Mouse (Mus musculus) ES-E14 (cell line): Measurements from ENCODE around the gene Tkt. TPM values are rescaled to one million over a fixed set of nuclear protein-coding genes. Genes with fewer than 3 reads are reported as not detected.

Experiments used
- DNase-seq: peaks from one replicate; pipeline ENCODE4 v3.0.0-alpha.2; 2013; ENCODE audit warnings: low read depth, low spot score
- H3K27ac ChIP-seq: 2 replicates; pipeline ENCODE4 v1.5.1; 2012; ENCODE audit warnings: low read depth, mild to moderate bottlenecking, low read length, moderate library complexity, mixed read lengths; ENCODE audit not compliant: poor library complexity, insufficient read depth, severe bottlenecking
- H3K36me3 ChIP-seq: 2 replicates; pipeline ENCODE4 v1.6.1; 2012; ENCODE audit warnings: mild to moderate bottlenecking, low read length, moderate library complexity, mixed read lengths; ENCODE audit not compliant: control insufficient read depth, poor library complexity, insufficient read depth, severe bottlenecking
- H3K4me1 ChIP-seq, 2 experiments: fragments of 150-350 bp in 1 of 2; sonication (generic) in 1 of 2; 2 replicates each; pipeline ENCODE4 v1.6.1; 2012; ENCODE audit warnings: low read length in 2 of 2, mild to moderate bottlenecking in 1 of 2, mixed read lengths in 1 of 2; ENCODE audit not compliant: control insufficient read depth in 2 of 2, insufficient read depth in 2 of 2, poor library complexity in 1 of 2
- H3K4me3 ChIP-seq, 2 experiments: fragments of 150-350 bp in 1 of 2; sonication (generic) in 1 of 2; 2 replicates each; pipeline ENCODE4 v1.5.1; 2012; ENCODE audit warnings: low read length in 2 of 2, low read depth in 1 of 2, mild to moderate bottlenecking in 1 of 2, mixed read lengths in 1 of 2; ENCODE audit not compliant: insufficient read depth in 1 of 2, poor library complexity in 1 of 2, severe bottlenecking in 1 of 2
- H3K9ac ChIP-seq: 2 replicates; pipeline ENCODE4 v1.6.1; 2012; ENCODE audit warnings: low read depth, mild to moderate bottlenecking, low read length, mixed read lengths; ENCODE audit not compliant: poor library complexity, insufficient read depth, severe bottlenecking
- H3K9me3 ChIP-seq: fragments of 150-350 bp; sonication (generic); 2 replicates; pipeline ENCODE4 v1.6.1; 2012; ENCODE audit warnings: low read depth, mild to moderate bottlenecking, low read length; ENCODE audit not compliant: control insufficient read depth, insufficient read depth
- CHD2 ChIP-seq: IDR thresholded peaks from 2 replicates; pipeline ENCODE4 v1.6.1; 2014; ENCODE audit warnings: mild to moderate bottlenecking, low read depth, low read length, inconsistent platforms
- HCFC1 ChIP-seq: IDR thresholded peaks from 2 replicates; pipeline ENCODE4 v1.6.1; 2012; ENCODE audit warnings: low read length, inconsistent platforms, borderline replicate concordance; ENCODE audit not compliant: insufficient read depth
- MAFK ChIP-seq: IDR thresholded peaks from 2 replicates; pipeline ENCODE4 v1.6.1; 2014; ENCODE audit warnings: mild to moderate bottlenecking, low read depth, low read length, inconsistent platforms; ENCODE audit not compliant: insufficient read depth
- ZC3H11A ChIP-seq: IDR thresholded peaks from 2 replicates; pipeline ENCODE4 v1.6.1; 2012; ENCODE audit warnings: low read depth, mild to moderate bottlenecking, inconsistent platforms, low read length, borderline replicate concordance
- ZNF384 ChIP-seq: IDR thresholded peaks from 2 replicates; pipeline ENCODE4 v1.6.1; 2012; ENCODE audit warnings: low read depth, low read length, inconsistent platforms
- in situ Hi-C, 2 experiments: fragments of 600-800 bp; cut with MboI; formaldehyde crosslinking; loops; one replicate each; pipeline ENCODE4 v1.15.1; 2025; ENCODE audit warnings: low sequenced_read_pairs in 2 of 2, inconsistent platforms in 1 of 2; ENCODE audit not compliant: unreplicated experiment in 2 of 2
- total RNA-seq: library from RNA; depleted of rRNA; stranded (reverse); fragments of 300-350 nt; gene quantifications from 2 replicates; pipeline ENCODE4 v1.2.3, GENCODE M21; 2012

The Tkt gene
- total RNA-seq, 1 experiment, result 740 TPM

GRCm38 (mm10) chr14:30529454-30529853, 18.7 kb upstream of the Tkt start:
- peaks cover 4% of the 10 kb centered on the region; the same call in 1 of the 2 replicates for H3K36me3 ChIP-seq

GRCm38 (mm10) chr14:30530726-30531269, 17.4 kb upstream of the Tkt start:
- Histone ChIP-seq H3K9ac (peak overlapping the region; percentile 54; the same call in 1 of the 2 replicates), H3K36me3 (peaks cover 4% of the 10 kb centered on the region; the same call in 1 of the 2 replicates), H3K4me1 (peaks cover 6 to 19% of the 10 kb centered on the region in 2 experiments), H3K9me3 (no peaks in the 10 kb centered on the region), H3K4me3 (peak overlapping the region; percentile 49 to 50), H3K27ac (peak overlapping the region; percentile 77; the same call in 1 of the 2 replicates)
- TF ChIP-seq ZNF384 (no peak), ZC3H11A (no peak), MAFK (no peak)
- no peak for DNase-seq
- in situ Hi-C loops, result no loop called here

More at GRCm38 (mm10) chr14:30529454-30529853, 18.7 kb upstream of the Tkt start:
- Histone ChIP-seq H3K27ac (peak overlapping the region; percentile 75), H3K4me3 (peak overlapping the region in 1 of 2 experiments; percentile 27; a peak in 1 of 4 replicates), H3K9me3 (no peaks in the 10 kb centered on the region), H3K9ac (peak overlapping the region; percentile 2; the same call in 1 of the 2 replicates), H3K4me1 (peaks cover 6 to 19% of the 10 kb centered on the region in 2 experiments)
- no peak for TF ChIP-seq MAFK
- TF ChIP-seq ZC3H11A, result no peak
- no peak for TF ChIP-seq ZNF384
- TF ChIP-seq CHD2, result no peak
- TF ChIP-seq HCFC1, result no peak
- in situ Hi-C loops, result no loop called here
- DNase-seq, result no peak

GRCm38 (mm10) chr14:30531431-30531830, 16.7 kb upstream of the Tkt start:
- Histone ChIP-seq H3K9ac (no peak overlapping the region; the same call in 1 of the 2 replicates), H3K4me1 (peaks cover 6 to 17% of the 10 kb centered on the region in 2 experiments), H3K9me3 (no peaks in the 10 kb centered on the region), H3K4me3 (no peak overlapping the region; a peak in 1 of 4 replicates), H3K27ac (peak overlapping the region; percentile 18; the same call in 1 of the 2 replicates), H3K36me3 (no peaks in the 10 kb centered on the region)
- TF ChIP-seq ZC3H11A (no peak), HCFC1 (no peak), MAFK (no peak), CHD2 (no peak), ZNF384 (no peak)
- in situ Hi-C loops, result no loop called here
- DNase-seq, result no peak

GRCm38 (mm10) chr14:30531896-30532295, 16.3 kb upstream of the Tkt start:
- H3K9me3 ChIP-seq, result no peaks in the 10 kb centered on the region
- no peaks in the 10 kb centered on the region for H3K36me3 ChIP-seq
- peak overlapping the region; percentile 18; the same call in 1 of the 2 replicates for H3K27ac ChIP-seq
- no peak for DNase-seq
- in situ Hi-C loops, result no loop called here
- no peak for TF ChIP-seq ZC3H11A
- no peak for TF ChIP-seq CHD2
- no peak for TF ChIP-seq ZNF384
- 0 out of 2 replicates have a peak, but pooled peaks have one; percentile 31 for TF ChIP-seq MAFK
- no peak for TF ChIP-seq HCFC1
- H3K4me3 ChIP-seq, result no peak overlapping the region; a peak in 1 of 4 replicates
- H3K9ac ChIP-seq, result no peak overlapping the region; the same call in 1 of the 2 replicates
- H3K4me1 ChIP-seq, result peaks cover 6 to 17% of the 10 kb centered on the region in 2 experiments
